Mouse (Mus musculus) heart, adult 2 months (tissue): ENCODE measurements around the gene Apobec3. TPM values are rescaled to one million over a fixed set of nuclear protein-coding genes. Genes with fewer than 3 reads are reported as not detected.

Experiments
- DNase-seq, 2 experiments: peaks; one replicate each; pipeline ENCODE4 v3.0.0; 2021
- H3K27ac ChIP-seq: fragments of 200-600 bp; 2 replicates; pipeline ENCODE4 v1.8.1; 2022
- H3K27me3 ChIP-seq: fragments of 200-500 bp; 2 replicates; pipeline ENCODE4 v1.6.1; 2012; ENCODE audit warnings: mild to moderate bottlenecking, low read length, inconsistent platforms, mixed read lengths; ENCODE audit not compliant: control insufficient read depth, insufficient read depth
- H3K36me3 ChIP-seq: fragments of 200-500 bp; 2 replicates; pipeline ENCODE4 v1.6.1; 2012; ENCODE audit warnings: low read length, inconsistent platforms; ENCODE audit not compliant: control insufficient read depth, insufficient read depth
- H3K4me1 ChIP-seq: fragments of 200-500 bp; 2 replicates; pipeline ENCODE4 v1.6.1; 2011; ENCODE audit warnings: low read length; ENCODE audit not compliant: control insufficient read depth, insufficient read depth
- H3K4me3 ChIP-seq: fragments of 200-600 bp; 2 replicates; pipeline ENCODE4 v1.8.1; 2022
- H3K79me2 ChIP-seq: fragments of 200-500 bp; replicated peaks from 2 replicates; pipeline ENCODE4 v1.6.1; 2012; ENCODE audit warnings: mild to moderate bottlenecking, inconsistent platforms, low read length, moderate library complexity, mixed read lengths; ENCODE audit not compliant: control insufficient read depth, insufficient read depth
- H3K9ac ChIP-seq: fragments of 200-500 bp; 2 replicates; pipeline ENCODE4 v1.6.1; 2012; ENCODE audit warnings: low read depth, mild to moderate bottlenecking, control low read depth, inconsistent platforms, low read length, mixed read lengths
- CTCF ChIP-seq: fragments of 200-600 bp; IDR thresholded peaks from 2 replicates; pipeline ENCODE4 v1.8.1; 2022; ENCODE audit warnings: antibody characterized with exemption, mild to moderate bottlenecking, moderate library complexity
- EP300 ChIP-seq: fragments of 200-500 bp; IDR thresholded peaks from 2 replicates; pipeline ENCODE4 v1.6.1; 2011; ENCODE audit warnings: low read depth, low read length, control low read depth; ENCODE audit not compliant: insufficient read depth
- POLR2A ChIP-seq: fragments of 200-500 bp; IDR thresholded peaks from 2 replicates; pipeline ENCODE4 v1.6.1; 2011; ENCODE audit warnings: mild to moderate bottlenecking, low read depth, low read length, control low read depth; ENCODE audit not compliant: insufficient read depth
- WGBS: fragments of 180-500 bp; shearing (Covaris S2); methylation state at CpG from one replicate; pipeline ENCODE4 v1.1.7; 2018; 5-methylcytosine and 5-hydroxymethylcytosine counted together
- intact Hi-C: fragments of 180-260 bp; cut with DNase I; formaldehyde crosslinking; loops from one replicate; pipeline ENCODE4 v1.15.1; 2025
- polyA plus RNA-seq: library from polyadenylated mRNA; depleted of rRNA; stranded (reverse); fragments of >200 nt; gene quantifications from 2 replicates; pipeline ENCODE4 v1.2.3, GENCODE M21; 2012
- total RNA-seq, 2 experiments: library from RNA; stranded (reverse); gene quantifications; 2 replicates each; pipeline ENCODE4 v1.2.3; 2021

Gene Apobec3
- total and polyA plus RNA-seq, 3 experiments, result 6.8 to 13.9 (median 7.1) TPM

DNA sequence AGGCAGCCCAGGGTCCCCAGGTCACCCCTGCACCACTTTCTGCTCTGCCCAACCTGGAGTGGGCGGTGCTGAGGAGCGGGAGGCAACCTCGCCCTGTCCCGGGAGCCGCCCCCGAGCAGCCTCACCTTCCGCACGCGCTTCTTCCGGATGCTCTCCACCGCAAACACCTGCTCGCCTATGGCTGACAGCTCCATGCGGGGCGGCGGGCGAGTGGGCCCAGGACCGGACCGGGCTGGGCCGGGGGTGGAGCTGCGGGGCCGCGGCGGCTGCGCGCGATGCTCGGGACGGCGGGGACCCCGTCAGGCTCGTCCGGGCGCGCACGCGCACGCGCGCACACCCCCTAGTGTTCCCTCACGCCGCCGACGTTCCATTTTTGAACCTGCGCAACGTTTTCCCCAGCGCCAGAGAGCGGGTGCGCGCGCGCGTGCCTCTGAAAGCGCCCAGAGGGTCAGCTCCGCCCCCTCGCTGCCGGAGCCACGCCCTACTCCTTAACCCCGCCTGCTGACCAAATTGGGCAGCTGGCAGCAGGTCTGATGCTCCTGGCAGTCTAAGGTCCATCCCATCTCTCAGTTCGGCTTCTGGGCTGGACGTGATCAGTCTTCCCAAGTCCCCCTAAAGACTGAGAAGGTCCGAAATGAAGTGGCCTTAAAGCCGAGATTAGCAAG lies 41.0 kb downstream of the Apobec3 start:
- H3K79me2 ChIP-seq, result no peaks in the 10 kb centered on the region
- H3K4me3 ChIP-seq, result peak overlapping the region; percentile 78
- 1% methylated on average over 62 of the region's 62 CpGs for WGBS
- peak overlapping the region; percentile 93 for H3K9ac ChIP-seq
- peak; percentile 95 to 96 for DNase-seq
- peaks cover 1% of the 10 kb centered on the region; the same call in 1 of the 2 replicates for H3K27me3 ChIP-seq
- H3K27ac ChIP-seq, result peak overlapping the region; percentile 85
- H3K4me1 ChIP-seq, result peaks cover 6% of the 10 kb centered on the region
- intact Hi-C loops, result loop anchor here (5.0 kb wide), 1 partner anchor 100 kb away; the partner anchor contains the start of genes Cbx6 and Npcd
- no peak for TF ChIP-seq EP300
- TF ChIP-seq POLR2A, result no peak
- TF ChIP-seq CTCF, result peak; percentile 47
- H3K36me3 ChIP-seq, result no peaks in the 10 kb centered on the region

- Histone ChIP-seq H3K79me2 (no peaks in the 10 kb centered on the region), H3K36me3 (no peaks in the 10 kb centered on the region), H3K27me3 (peaks cover 1% of the 10 kb centered on the region; the same call in 1 of the 2 replicates), H3K9ac (no peak overlapping the region), H3K4me3 (peak overlapping the region; percentile 78), H3K4me1 (peaks cover 4% of the 10 kb centered on the region), H3K27ac (peak overlapping the region; percentile 85)
- intact Hi-C loops, result loop anchor here (5.0 kb wide), 1 partner anchor 101 kb away; the partner anchor contains the start of genes Cbx6 and Npcd
- WGBS, result 13% methylated on average over 22 of the region's 22 CpGs
- TF ChIP-seq CTCF, result no peak
- TF ChIP-seq EP300, result no peak
- no peak for TF ChIP-seq POLR2A
- no peak for DNase-seq
These were observed 41.7 kb downstream of the Apobec3 start for GRCm38 (mm10) chr15:79933052-79933669.

DNA sequence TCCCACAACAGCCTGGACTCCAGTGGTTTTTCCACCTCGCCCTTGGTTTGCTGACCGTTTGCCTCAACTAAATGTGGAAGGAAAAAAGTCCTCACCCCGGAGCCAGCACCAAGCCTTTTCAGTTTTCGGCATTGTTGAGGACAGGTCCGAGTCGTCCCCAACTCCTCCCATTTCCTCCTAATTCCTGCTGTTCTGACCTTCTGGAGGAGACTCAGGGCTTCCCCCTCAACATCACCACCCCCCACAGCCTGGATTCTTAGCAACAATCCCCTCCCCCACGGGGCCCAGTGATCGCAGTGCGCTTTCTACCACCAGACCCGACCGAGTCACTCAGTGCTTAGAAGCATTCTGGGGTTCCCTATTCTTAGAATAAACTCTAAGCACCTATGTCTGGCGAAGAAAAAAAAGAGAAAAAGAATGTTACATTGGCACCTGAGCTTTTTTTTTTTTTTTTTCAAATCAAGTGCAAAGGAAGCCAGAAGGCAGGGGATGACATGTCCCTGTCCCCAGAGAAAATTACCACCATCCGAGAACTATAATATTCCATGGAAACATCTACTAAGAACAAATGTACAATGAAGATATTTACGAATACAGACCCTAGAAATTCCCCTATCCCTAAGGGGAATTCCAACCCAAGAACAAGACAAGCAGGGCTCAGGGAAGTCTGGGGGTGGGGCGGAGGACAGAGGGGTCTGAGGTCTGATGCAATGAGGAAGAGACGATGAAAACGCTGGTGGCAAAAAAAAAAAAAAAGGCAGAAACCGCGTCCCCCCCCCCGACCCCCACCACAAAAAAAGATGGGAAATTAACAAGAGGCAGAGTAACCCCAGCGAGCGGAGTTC lies 42.4 kb downstream of the Apobec3 start:
- H3K79me2 ChIP-seq, result no peaks in the 10 kb centered on the region
- H3K4me3 ChIP-seq, result 0 out of 2 replicates have a peak overlapping the region, but pooled peaks have one; percentile 0
- H3K27me3 ChIP-seq, result peaks cover 1% of the 10 kb centered on the region; the same call in 1 of the 2 replicates
- no peak overlapping the region for H3K9ac ChIP-seq
- no peak for DNase-seq
- intact Hi-C loops, result loop anchor here (5.0 kb wide), 1 partner anchor 102 kb away; the partner anchor contains the start of genes Cbx6 and Npcd
- no peak overlapping the region for H3K27ac ChIP-seq
- 8% methylated on average over 22 of the region's 22 CpGs for WGBS
- H3K4me1 ChIP-seq, result peaks cover 2% of the 10 kb centered on the region
- no peaks in the 10 kb centered on the region for H3K36me3 ChIP-seq
- TF ChIP-seq CTCF (no peak), POLR2A (no peak), EP300 (no peak)

DNA sequence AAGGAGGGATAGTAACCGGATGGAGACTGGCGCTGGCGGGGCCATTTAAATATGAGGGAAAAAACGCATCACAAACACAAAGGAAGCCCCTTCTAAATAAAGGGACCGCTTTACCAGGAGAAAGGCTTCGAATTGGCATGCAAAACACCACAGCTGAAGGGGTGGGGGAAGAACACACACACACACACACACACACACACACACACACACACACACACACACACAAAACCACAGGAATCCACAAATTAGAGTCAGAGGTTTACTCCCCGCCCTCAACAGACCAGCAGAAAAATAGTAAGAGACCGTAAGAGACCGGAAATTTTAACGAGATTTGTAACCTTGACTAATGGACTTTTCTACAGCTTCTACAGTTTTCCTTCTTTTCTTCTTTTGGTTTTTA lies 43.3 kb downstream of the Apobec3 start:
- peaks cover 2% of the 10 kb centered on the region for H3K4me1 ChIP-seq
- no peak overlapping the region for H3K4me3 ChIP-seq
- no peak for TF ChIP-seq POLR2A
- TF ChIP-seq EP300, result no peak
- no peak for TF ChIP-seq CTCF
- peaks cover 1% of the 10 kb centered on the region; the same call in 1 of the 2 replicates for H3K27me3 ChIP-seq
- intact Hi-C loops, result loop anchor here (5.0 kb wide), 1 partner anchor 102 kb away; the partner anchor contains the start of genes Cbx6 and Npcd
- H3K36me3 ChIP-seq, result no peaks in the 10 kb centered on the region
- DNase-seq, result no peak
- 27% methylated on average over 10 of the region's 10 CpGs for WGBS
- H3K9ac ChIP-seq, result no peak overlapping the region
- no peaks in the 10 kb centered on the region for H3K79me2 ChIP-seq
- no peak overlapping the region for H3K27ac ChIP-seq

DNA sequence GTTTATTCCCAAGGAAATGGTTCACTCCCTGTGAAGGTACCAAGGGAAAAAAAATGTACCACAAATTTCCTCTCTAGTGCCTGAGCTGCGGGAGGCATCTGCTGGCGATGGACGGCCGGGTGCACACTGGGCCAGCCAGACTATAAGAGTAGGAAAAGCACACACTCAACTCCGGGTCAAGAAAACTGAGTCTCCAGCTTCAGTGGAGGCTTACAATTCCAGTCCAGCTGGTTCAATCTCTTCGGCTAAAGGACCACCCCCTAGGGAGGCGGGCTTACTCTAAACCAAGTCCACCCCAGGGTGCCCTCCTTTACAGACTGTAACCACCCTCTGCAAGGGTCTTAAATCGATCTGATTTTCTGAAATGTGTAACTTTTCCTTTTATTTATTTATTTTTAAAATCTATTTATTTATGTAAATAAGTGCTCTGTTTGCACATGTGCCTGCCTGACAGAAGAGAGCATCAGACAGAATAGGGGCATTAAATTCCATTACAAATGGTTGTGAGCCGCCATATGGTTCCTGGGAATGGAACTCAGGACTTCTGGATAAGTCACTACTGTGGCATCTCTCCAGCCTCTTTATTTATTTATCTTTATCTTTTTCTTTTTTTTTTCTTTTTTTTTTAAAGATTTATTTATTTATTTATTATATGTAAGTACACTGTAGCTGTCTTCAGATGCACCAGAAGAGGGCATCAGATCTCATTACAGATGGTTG lies 44.4 kb downstream of the Apobec3 start:
- Histone ChIP-seq H3K27ac (no peak overlapping the region), H3K4me1 (peaks cover 2% of the 10 kb centered on the region), H3K9ac (no peak overlapping the region), H3K27me3 (peaks cover 1% of the 10 kb centered on the region; the same call in 1 of the 2 replicates), H3K79me2 (no peaks in the 10 kb centered on the region), H3K36me3 (no peaks in the 10 kb centered on the region), H3K4me3 (no peak overlapping the region)
- intact Hi-C loops, result no loop called here
- no peak for TF ChIP-seq EP300
- no peak for TF ChIP-seq CTCF
- TF ChIP-seq POLR2A, result no peak
- 67% methylated on average over 9 of the region's 9 CpGs for WGBS
- no peak for DNase-seq
